1 mouse cellular context compared by ENCODE assay signal in the genomic region with DNA sequence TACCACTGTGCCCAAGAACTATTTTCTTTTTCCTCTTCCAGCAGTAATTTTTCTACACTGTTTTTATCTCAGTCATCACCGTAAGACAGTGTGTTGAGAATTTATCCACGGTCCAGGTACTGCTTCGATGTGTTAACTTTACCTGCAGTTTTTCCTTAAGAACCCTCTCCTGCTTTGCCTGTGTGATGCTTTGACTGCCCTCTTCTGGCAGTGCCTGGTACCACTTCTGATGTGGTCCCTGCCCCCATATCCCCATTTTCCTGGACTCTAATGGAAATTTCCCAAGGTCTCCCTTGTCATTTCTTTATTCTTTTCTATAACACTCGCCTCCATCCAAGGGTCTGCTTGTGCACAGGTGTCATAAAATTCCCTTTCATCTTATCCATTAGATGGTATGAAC.
TF ChIP-seq lines count a peak whose summit lies in the region.

No protein-coding gene starts in this region.

TF ChIP-seq in CH12.LX, 34 proteins besides CTCF, POLR2A, EP300 and RAD21:
- TF ChIP-seq MAZ (IDR thresholded peaks at IDR 0.05; ENCODE audit: low read depth, low read length), result peak; percentile 69; the same call in 1 of the 2 replicates
- TF ChIP-seq JUND (conservative IDR thresholded peaks at IDR 0.05; ENCODE audit: low read depth, low read length), result 0 out of 2 replicates have a peak, but pooled peaks have one; percentile 10
- no peak for TF ChIP-seq ETS1 (conservative IDR thresholded peaks at IDR 0.05; ENCODE audit: low read depth, low read length)
- TF ChIP-seq SMC3 (IDR thresholded peaks at IDR 0.05; ENCODE audit: low read depth, low read length), result peak; percentile 71
- TF ChIP-seq CHD2 (IDR thresholded peaks at IDR 0.05; ENCODE audit: low read length), result peak; percentile 24; the same call in 1 of the 2 replicates
TF ChIP-seq in CH12.LX: peak in this region for 4.
